Mouse (Mus musculus) lung, embryonic 14.5 days (tissue): ENCODE data around the gene Ace. TPM values are rescaled to one million over a fixed set of nuclear protein-coding genes. Genes with fewer than 3 reads are reported as not detected.
A peak's percentile ranks its signal among the peaks of the same experiment; 100 is the strongest.

ENCODE experiments used
- ATAC-seq: fragments of 200-750 bp; cut with Nextera tagmentation; 2 replicates; pipeline ENCODE4 v1.8.0; 2017; ENCODE audit warnings: mild to moderate bottlenecking, moderate TSS enrichment, moderate library complexity; ENCODE audit not compliant: insufficient read depth
- DNase-seq: peaks from one replicate; pipeline ENCODE4 v3.0.0-alpha.2; 2015
- H3K27ac ChIP-seq: fragments of 300-500 bp; sonication (generic); 2 replicates; pipeline ENCODE4 v1.5.1; 2014; ENCODE audit warnings: low read depth, mild to moderate bottlenecking, moderate library complexity
- H3K27me3 ChIP-seq: fragments of 300-500 bp; sonication (generic); 2 replicates; pipeline ENCODE4 v1.6.1; 2014; ENCODE audit warnings: low read length, control low read depth; ENCODE audit not compliant: insufficient read depth
- H3K36me3 ChIP-seq: fragments of 300-500 bp; sonication (generic); 2 replicates; pipeline ENCODE4 v1.6.1; 2014; ENCODE audit warnings: control low read depth; ENCODE audit not compliant: insufficient read depth
- H3K4me1 ChIP-seq: fragments of 300-500 bp; sonication (generic); 2 replicates; pipeline ENCODE4 v1.6.1; 2014; ENCODE audit warnings: antibody characterized with exemption, control low read depth; ENCODE audit not compliant: insufficient read depth
- H3K4me2 ChIP-seq: fragments of 300-500 bp; sonication (generic); 2 replicates; pipeline ENCODE4 v1.6.1; 2014; ENCODE audit warnings: mild to moderate bottlenecking
- H3K4me3 ChIP-seq: fragments of 300-500 bp; sonication (generic); 2 replicates; pipeline ENCODE4 v1.5.1; 2014; ENCODE audit warnings: low read depth, low read length
- H3K9ac ChIP-seq: fragments of 300-500 bp; sonication (generic); 2 replicates; pipeline ENCODE4 v1.6.1; 2014
- H3K9me3 ChIP-seq: fragments of 300-500 bp; sonication (generic); 2 replicates; pipeline ENCODE4 v1.6.1; 2016; ENCODE audit warnings: low read depth, low read length, control low read depth
- CTCF ChIP-seq: IDR thresholded peaks from 2 replicates; pipeline ENCODE4 v1.5.1; 2016; ENCODE audit warnings: antibody characterized with exemption, low read depth
- WGBS: fragments of 180-500 bp; shearing (Covaris S2); extraction: QIAGEN DNeasy Blood & Tissue Kit; methylation state at CpG from one replicate; pipeline ENCODE4 v1.1.7; 2014; 5-methylcytosine and 5-hydroxymethylcytosine counted together
- polyA plus RNA-seq: library from polyadenylated mRNA; unstranded; fragments of >200 nt; fragmentation: Nextera tagmentation; extraction: Ambion mirVana; gene quantifications from 2 replicates; pipeline ENCODE4 v1.2.1, GENCODE M21; 2014

Gene Ace
- 4.8 and 5.4 TPM in 2 replicates for polyA plus RNA-seq

GRCm38 (mm10) chr11:105967741-105968574, at the start of gene Ace:
Ace (plus strand) TSS chr11:105967945.
- H3K27me3 ChIP-seq: peaks cover 30% of the 10 kb centered on the region
- DNase-seq (peak; percentile 39), ATAC-seq (peak; percentile 60)
- no peak for TF ChIP-seq CTCF
- under 1% methylated on average over 75 of the region's 76 CpGs for WGBS
- no peaks in the 10 kb centered on the region for H3K9me3 ChIP-seq
- H3K9ac ChIP-seq: peak within 1 kb of the TSS; percentile 48
- H3K4me2 ChIP-seq: peak within 1 kb of the TSS; percentile 99
- H3K36me3 ChIP-seq: no peaks in the 10 kb centered on the region
- H3K4me1 ChIP-seq: no peaks in the 10 kb centered on the region; the same call in 1 of the 2 replicates
- H3K27ac ChIP-seq: no peak within 1 kb of the TSS
- peak within 1 kb of the TSS; percentile 55 for H3K4me3 ChIP-seq

DNA sequence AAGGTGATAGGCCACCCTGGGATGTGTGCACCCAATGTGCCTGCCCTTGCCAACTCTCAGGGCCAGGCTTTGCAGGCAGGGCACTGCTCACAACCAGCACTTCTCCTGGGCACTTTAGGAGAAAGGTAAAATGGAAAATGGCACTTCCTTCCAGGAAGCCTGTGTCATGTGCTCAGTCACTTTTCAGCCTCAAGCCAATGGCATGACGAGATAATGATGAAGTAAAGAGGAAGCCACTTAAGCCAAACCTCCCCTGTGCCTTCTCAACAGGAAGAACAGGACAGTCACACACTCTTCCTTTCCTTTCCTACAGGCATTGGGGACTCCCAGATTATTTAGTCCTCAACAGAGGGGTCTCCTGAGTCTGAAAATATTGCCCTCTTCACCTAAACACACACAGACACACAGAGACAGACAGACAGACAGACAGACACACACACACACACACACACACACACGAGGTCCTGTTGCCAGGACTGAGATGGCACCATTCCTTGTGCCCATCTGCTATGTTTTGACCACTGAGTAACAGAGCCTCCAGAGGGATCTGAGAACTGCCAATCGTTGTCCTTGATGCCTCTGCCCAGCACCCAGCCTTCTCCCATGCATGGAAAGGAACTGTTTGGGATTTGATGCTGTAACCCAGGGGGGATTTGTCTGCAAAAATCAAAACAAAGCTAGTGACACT, 47.5 kb upstream of the Ace start:
- no peak for TF ChIP-seq CTCF

GRCm38 (mm10) chr11:105920836-105921235, 46.9 kb upstream of the Ace start:
- H3K36me3 ChIP-seq: peaks cover 47% of the 10 kb centered on the region
- DNase-seq (no peak), ATAC-seq (no peak)
- no peaks in the 10 kb centered on the region for H3K27me3 ChIP-seq
- H3K9me3 ChIP-seq: no peaks in the 10 kb centered on the region
- no peak overlapping the region for H3K27ac ChIP-seq
- no peak for TF ChIP-seq CTCF
- H3K4me3 ChIP-seq: no peak overlapping the region
- 90% methylated on average over 2 of the region's 2 CpGs for WGBS
- H3K4me1 ChIP-seq: no peaks in the 10 kb centered on the region
- no peak overlapping the region for H3K4me2 ChIP-seq
- no peak overlapping the region for H3K9ac ChIP-seq

More for the DNA sequence above, 47.5 kb upstream of the Ace start:
- Histone ChIP-seq H3K4me3 (no peak overlapping the region), H3K27ac (no peak overlapping the region), H3K4me2 (no peak overlapping the region), H3K9ac (no peak overlapping the region), H3K9me3 (no peaks in the 10 kb centered on the region), H3K27me3 (no peaks in the 10 kb centered on the region), H3K4me1 (no peaks in the 10 kb centered on the region), H3K36me3 (peaks cover 47% of the 10 kb centered on the region)
- 82% methylated on average over 3 of the region's 3 CpGs for WGBS
- DNase-seq: no peak
- ATAC-seq: no peak

- 91% methylated on average over 5 of the region's 5 CpGs for WGBS
- H3K27ac ChIP-seq: no peak overlapping the region
- DNase-seq (no peak), ATAC-seq (no peak)
- H3K9ac ChIP-seq: no peak overlapping the region
- no peaks in the 10 kb centered on the region for H3K9me3 ChIP-seq
- H3K4me2 ChIP-seq: no peak overlapping the region
- H3K27me3 ChIP-seq: no peaks in the 10 kb centered on the region
- no peaks in the 10 kb centered on the region for H3K4me1 ChIP-seq
- no peak for TF ChIP-seq CTCF
- no peak overlapping the region for H3K4me3 ChIP-seq
- H3K36me3 ChIP-seq: peaks cover 47% of the 10 kb centered on the region
Observed at GRCm38 (mm10) chr11:105921275-105921674, 46.5 kb upstream of the Ace start.

DNA sequence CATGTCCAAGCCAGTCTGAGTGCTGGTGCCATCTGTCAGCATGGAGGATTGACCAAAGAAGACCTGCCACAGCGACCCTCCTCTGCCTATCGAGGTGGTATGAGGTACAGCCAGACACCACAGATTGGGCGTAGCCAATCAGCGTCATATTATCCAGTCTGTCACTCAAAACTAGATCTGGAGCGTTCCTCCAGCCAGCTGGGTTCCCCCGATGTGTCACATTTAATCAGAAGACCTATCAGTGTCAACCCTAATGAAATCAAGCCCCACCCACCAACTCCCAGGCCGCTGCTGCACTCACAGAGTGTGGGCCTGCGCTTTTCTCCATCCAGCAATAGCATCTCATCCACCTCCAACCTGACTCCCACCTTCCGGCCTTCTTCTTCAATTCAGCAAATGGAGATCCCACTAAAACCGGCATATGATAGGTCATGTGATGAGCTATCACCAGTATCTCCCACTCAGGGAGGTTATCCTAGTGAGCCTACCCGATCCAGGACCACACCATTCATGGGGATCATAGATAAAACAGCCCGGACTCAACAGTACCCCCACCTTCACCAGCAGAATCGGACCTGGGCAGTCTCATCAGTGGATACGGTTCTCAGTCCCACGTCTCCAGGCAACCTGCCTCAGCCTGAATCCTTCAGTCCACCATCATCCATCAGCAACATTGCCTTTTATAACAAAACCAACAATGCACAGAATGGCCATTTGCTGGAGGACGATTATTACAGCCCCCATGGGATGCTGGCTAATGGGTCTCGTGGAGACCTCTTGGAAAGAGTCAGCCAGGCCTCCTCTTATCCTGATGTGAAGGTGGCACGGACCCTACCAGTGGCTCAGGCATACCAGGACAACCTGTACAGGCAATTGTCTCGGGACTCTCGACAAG, 44.7 kb upstream of the Ace start:
- 87% methylated on average over 20 of the region's 20 CpGs for WGBS
- Histone ChIP-seq H3K27me3 (no peaks in the 10 kb centered on the region), H3K27ac (no peak overlapping the region), H3K4me1 (no peaks in the 10 kb centered on the region), H3K36me3 (peaks cover 37% of the 10 kb centered on the region), H3K4me3 (no peak overlapping the region), H3K9ac (no peak overlapping the region), H3K4me2 (no peak overlapping the region), H3K9me3 (no peaks in the 10 kb centered on the region)
- no peak for TF ChIP-seq CTCF
- DNase-seq (no peak), ATAC-seq (no peak)

- Histone ChIP-seq H3K4me1 (no peaks in the 10 kb centered on the region), H3K9ac (no peak overlapping the region), H3K27ac (no peak overlapping the region), H3K27me3 (no peaks in the 10 kb centered on the region), H3K4me3 (no peak overlapping the region), H3K9me3 (no peaks in the 10 kb centered on the region), H3K4me2 (no peak overlapping the region), H3K36me3 (peaks cover 14% of the 10 kb centered on the region)
- DNase-seq: peak; percentile 92
- ATAC-seq: peak; percentile 73
- TF ChIP-seq CTCF: peak; percentile 93
- WGBS: 57% methylated on average over 14 of the region's 14 CpGs
Observed at GRCm38 (mm10) chr11:105927065-105928030, 40.4 kb upstream of the Ace start.
